Comparison of ENCODE assay signal across 9 mouse cellular contexts in genomic region chr13:76098116-76098492, GRCm38 (mm10). TPM values are rescaled to one million over a fixed set of nuclear protein-coding genes. Genes with fewer than 3 reads are reported as not detected.
DNase-seq lines count a peak whose midpoint lies in the region; ATAC-seq and TF ChIP-seq lines count a peak whose summit lies in the region.
"Had no signal": no experiment of that assay in that cellular context is flagged by ENCODE, and none has a peak within 500 bp of the region (broad histone marks: within the 10 kb centered on the region; RNA-seq: fewer than 3 reads in every experiment).

No protein-coding gene starts in this region.

- H3K9me3 ChIP-seq in forebrain, embryonic 13.5 days (replicated peaks): no peaks in the 10 kb centered on the region
- H3K9me3 ChIP-seq in midbrain, embryonic 11.5 days (ENCODE audit: control insufficient read depth, low read length): no peaks in the 10 kb centered on the region

- H3K9ac ChIP-seq in forebrain, embryonic 13.5 days: peak overlapping the region; percentile 73
- peak overlapping the region; percentile 70 for H3K9ac ChIP-seq in midbrain, embryonic 11.5 days (ENCODE audit: low read length)

- H3K4me2 ChIP-seq in forebrain, embryonic 13.5 days: peak overlapping the region; percentile 75
- H3K4me2 ChIP-seq in midbrain, embryonic 11.5 days: peak overlapping the region; percentile 30

- TF ChIP-seq CTCF in left cerebral cortex, adult 2 months (IDR thresholded peaks at IDR 0.05): no peak

- H3K36me3 ChIP-seq in forebrain, embryonic 13.5 days (ENCODE audit: poor library complexity, severe bottlenecking): peaks cover 1% of the 10 kb centered on the region; the same call in 1 of the 2 replicates
- no peaks in the 10 kb centered on the region for H3K36me3 ChIP-seq in midbrain, embryonic 11.5 days (ENCODE audit: control insufficient read depth, insufficient read depth, low read length)

- H3K4me1 ChIP-seq in forebrain, embryonic 13.5 days: peaks cover 10% of the 10 kb centered on the region
- no peaks in the 10 kb centered on the region for H3K4me1 ChIP-seq in midbrain, embryonic 11.5 days (ENCODE audit: control insufficient read depth, insufficient read depth, low read length)

- DNase-seq in left cerebral cortex, adult 2 months (ENCODE audit: extremely low spot score in 1 of 2, low spot score in 2 of 2): no peak
- no peak for DNase-seq in left cerebral cortex, postnatal 36 days (ENCODE audit: low spot score in 2 of 2)
- peak; percentile 68 to 80 for DNase-seq in kidney, postnatal 25 days
- DNase-seq in midbrain, embryonic 11.5 days (ENCODE audit: low spot score, missing footprints): no peak
- DNase-seq in frontal cortex, postnatal 10 days (ENCODE audit: low spot score in 2 of 2): no peak
- no peak for DNase-seq in T-cell, adult 2 months (ENCODE audit: low spot score)

- peak; percentile 20 for ATAC-seq in activated CD4-positive, CD25-positive, alpha-beta regulatory T cell, adult 4 months
- ATAC-seq in forebrain, embryonic 13.5 days: peak; percentile 84
- ATAC-seq in midbrain, embryonic 11.5 days (ENCODE audit: low FRiP score): peak; percentile 89

- intact Hi-C loops in left cerebral cortex, adult 2 months (cut with DNase I): loop anchor here (5.0 kb wide), 1 partner anchor 156 kb away; the partner anchor contains the start of gene Rhobtb3
- intact Hi-C loops in left cerebral cortex, postnatal 36 days (cut with DNase I): no loop called here

- no peaks in the 10 kb centered on the region for H3K27me3 ChIP-seq in forebrain, embryonic 13.5 days
- no peaks in the 10 kb centered on the region for H3K27me3 ChIP-seq in midbrain, embryonic 11.5 days (ENCODE audit: control insufficient read depth, insufficient read depth, low read length)

- peak overlapping the region; percentile 86 for H3K27ac ChIP-seq in left cerebral cortex, adult 2 months
- peak overlapping the region; percentile 65 for H3K27ac ChIP-seq in forebrain, embryonic 13.5 days
- peak overlapping the region; percentile 7; the same call in 1 of the 2 replicates for H3K27ac ChIP-seq in midbrain, embryonic 11.5 days (ENCODE audit: low read depth, low read length)

- WGBS in forebrain, embryonic 13.5 days: 3% methylated on average over 16 of the region's 16 CpGs
- WGBS in midbrain, embryonic 11.5 days: 3% methylated on average over 16 of the region's 16 CpGs

- peak overlapping the region; percentile 94 for H3K4me3 ChIP-seq in left cerebral cortex, adult 2 months
- H3K4me3 ChIP-seq in forebrain, embryonic 13.5 days: peak overlapping the region; percentile 66
- H3K4me3 ChIP-seq in midbrain, embryonic 11.5 days (ENCODE audit: low read depth, low read length): peak overlapping the region; percentile 50

RNA-seq across cellular contexts. Expression of gene Arsk, which starts 0.4 kb away (rescaled TPM):
- 1 to 10 TPM; 4.3 to 6.6 TPM for total RNA-seq in left cerebral cortex, adult 2 months (2021)
- 1 to 10 TPM; 4.5 to 5.3 TPM for total RNA-seq in left cerebral cortex, postnatal 36 days (2021)
- 1 to 10 TPM; 4.7 to 10.0 TPM for polyA plus RNA-seq in activated CD4-positive, CD25-positive, alpha-beta regulatory T cell, adult 4 months (2017; shearing (Covaris generic))
- 4.2 and 6.0 TPM in 2 replicates for polyA plus RNA-seq in forebrain, embryonic 13.5 days (2015; fragmentation: Nextera tagmentation; extraction: Ambion mirVana)
- 5.3 and 7.6 TPM in 2 replicates for polyA plus RNA-seq in midbrain, embryonic 11.5 days (2014; fragmentation: Nextera tagmentation; extraction: Ambion mirVana)

RNA-seq across cellular contexts. Expression of gene Ttc37, which starts 0.4 kb away (rescaled TPM):
- total RNA-seq in left cerebral cortex, adult 2 months (2021): 10 to 100 TPM; 18.6 to 19.6 TPM
- total RNA-seq in left cerebral cortex, postnatal 36 days (2021): 10 to 100 TPM; 16.4 to 24.1 TPM
- 10 to 100 TPM; 16.8 to 17.8 TPM for polyA plus RNA-seq in activated CD4-positive, CD25-positive, alpha-beta regulatory T cell, adult 4 months (2017; shearing (Covaris generic))
- 9.6 and 10.4 TPM in 2 replicates for polyA plus RNA-seq in forebrain, embryonic 13.5 days (2015; fragmentation: Nextera tagmentation; extraction: Ambion mirVana)
- polyA plus RNA-seq in midbrain, embryonic 11.5 days (2014; fragmentation: Nextera tagmentation; extraction: Ambion mirVana): 14.1 and 17.1 TPM in 2 replicates

RNA-seq across cellular contexts. Expression of gene Gpr150, which starts 41.3 kb away (rescaled TPM):
- 1 to 10 TPM; 3.4 to 4.2 TPM for total RNA-seq in left cerebral cortex, adult 2 months (2021)
- total RNA-seq in left cerebral cortex, postnatal 36 days (2021): 1 to 10 TPM; 2.9 to 4.8 TPM
- polyA plus RNA-seq in activated CD4-positive, CD25-positive, alpha-beta regulatory T cell, adult 4 months (2017; shearing (Covaris generic)): not detected
- polyA plus RNA-seq in forebrain, embryonic 13.5 days (2015; fragmentation: Nextera tagmentation; extraction: Ambion mirVana): 0.55 and 0.74 TPM in 2 replicates
- 0.26 and 0.33 TPM in 2 replicates for polyA plus RNA-seq in midbrain, embryonic 11.5 days (2014; fragmentation: Nextera tagmentation; extraction: Ambion mirVana)
- total RNA-seq: gastrocnemius, postnatal 36 days had no signal

Comparison
In these comparisons a context has a peak if more than half of its experiments do, and no peak if none do; other contexts are left out.
1. DNase-seq: peak in kidney, postnatal 25 days (2 of 2); none in left cerebral cortex, adult 2 months (0 of 2), left cerebral cortex, postnatal 36 days (0 of 2), midbrain, embryonic 11.5 days (single experiment), frontal cortex, postnatal 10 days (0 of 2) and T-cell, adult 2 months (single experiment).
2. H3K27ac ChIP-seq: peak in every context shown above with its lines; median percentile 86 in left cerebral cortex, adult 2 months; 65 in forebrain, embryonic 13.5 days; 7 in midbrain, embryonic 11.5 days.
3. ATAC-seq: peak in every context shown above with its lines; median percentile 89 in midbrain, embryonic 11.5 days; 84 in forebrain, embryonic 13.5 days; 20 in activated CD4-positive, CD25-positive, alpha-beta regulatory T cell, adult 4 months.
4. Peak in every context shown above with its lines, with median percentiles within 50 percentile points of each other: H3K4me3 ChIP-seq.